Mouse (Mus musculus): ENCODE results near the gene Cog2.
A peak's percentile ranks its signal among the peaks of the same experiment; 100 is the strongest.

The Cog2 gene

GRCm38 (mm10) chr8:124520249-124521080, at the start of gene Cog2:
Cog2 (plus strand) TSS chr8:124520767.
- DNase-seq (ENCODE audit: low spot score), result peak; percentile 97

GRCm38 (mm10) chr8:124475690-124476089, 44.9 kb upstream of the Cog2 start:
- DNase-seq (ENCODE audit: low spot score), result no peak

- DNase-seq (ENCODE audit: low spot score), result peak; percentile 9
These were observed 43.9 kb upstream of the Cog2 start for GRCm38 (mm10) chr8:124476701-124477100.

GRCm38 (mm10) chr8:124479251-124479650, 41.3 kb upstream of the Cog2 start:
- no peak for DNase-seq (ENCODE audit: low spot score)

GRCm38 (mm10) chr8:124480321-124480720, 40.2 kb upstream of the Cog2 start:
- no peak for DNase-seq (ENCODE audit: low spot score)

- no peak for DNase-seq (ENCODE audit: low spot score)
These were observed 37.8 kb upstream of the Cog2 start for GRCm38 (mm10) chr8:124482790-124483189.

GRCm38 (mm10) chr8:124483356-124484115, 37.0 kb upstream of the Cog2 start:
- no peak for DNase-seq (ENCODE audit: low spot score)

- DNase-seq (ENCODE audit: low spot score), result no peak
These were observed 31.3 kb upstream of the Cog2 start for GRCm38 (mm10) chr8:124489311-124489710.

- DNase-seq (ENCODE audit: low spot score), result no peak
These were observed 30.8 kb upstream of the Cog2 start for GRCm38 (mm10) chr8:124489786-124490185.

- DNase-seq (ENCODE audit: low spot score), result no peak
These were observed 26.2 kb upstream of the Cog2 start for GRCm38 (mm10) chr8:124494397-124494796.

GRCm38 (mm10) chr8:124494955-124495354, 25.6 kb upstream of the Cog2 start:
- DNase-seq (ENCODE audit: low spot score), result no peak

- DNase-seq (ENCODE audit: low spot score), result peak; percentile 3
These were observed 24.9 kb upstream of the Cog2 start for GRCm38 (mm10) chr8:124495676-124496075.

GRCm38 (mm10) chr8:124496266-124496665, 24.3 kb upstream of the Cog2 start:
- DNase-seq (ENCODE audit: low spot score), result no peak

- DNase-seq (ENCODE audit: low spot score), result no peak
These were observed 23.7 kb upstream of the Cog2 start for GRCm38 (mm10) chr8:124496871-124497270.

- no peak for DNase-seq (ENCODE audit: low spot score)
These were observed 22.2 kb upstream of the Cog2 start for GRCm38 (mm10) chr8:124498398-124498797.

- DNase-seq (ENCODE audit: low spot score), result no peak
These were observed 21.2 kb upstream of the Cog2 start for GRCm38 (mm10) chr8:124499236-124499937.

GRCm38 (mm10) chr8:124499938-124500239, 20.7 kb upstream of the Cog2 start:
- no peak for DNase-seq (ENCODE audit: low spot score)

GRCm38 (mm10) chr8:124505626-124506025, 14.9 kb upstream of the Cog2 start:
- DNase-seq (ENCODE audit: low spot score), result no peak

GRCm38 (mm10) chr8:124507572-124508320, 12.8 kb upstream of the Cog2 start:
- DNase-seq (ENCODE audit: low spot score), result no peak

- no peak for DNase-seq (ENCODE audit: low spot score)
These were observed 12.3 kb upstream of the Cog2 start for GRCm38 (mm10) chr8:124508321-124508695.

- DNase-seq (ENCODE audit: low spot score), result no peak
These were observed 11.4 kb upstream of the Cog2 start for GRCm38 (mm10) chr8:124509156-124509555.

- DNase-seq (ENCODE audit: low spot score), result no peak
These were observed 4.5 kb upstream of the Cog2 start for GRCm38 (mm10) chr8:124516039-124516438.
